Mouse (Mus musculus): Measurements from ENCODE around the gene Trmt10a.

Gene Trmt10a

DNA sequence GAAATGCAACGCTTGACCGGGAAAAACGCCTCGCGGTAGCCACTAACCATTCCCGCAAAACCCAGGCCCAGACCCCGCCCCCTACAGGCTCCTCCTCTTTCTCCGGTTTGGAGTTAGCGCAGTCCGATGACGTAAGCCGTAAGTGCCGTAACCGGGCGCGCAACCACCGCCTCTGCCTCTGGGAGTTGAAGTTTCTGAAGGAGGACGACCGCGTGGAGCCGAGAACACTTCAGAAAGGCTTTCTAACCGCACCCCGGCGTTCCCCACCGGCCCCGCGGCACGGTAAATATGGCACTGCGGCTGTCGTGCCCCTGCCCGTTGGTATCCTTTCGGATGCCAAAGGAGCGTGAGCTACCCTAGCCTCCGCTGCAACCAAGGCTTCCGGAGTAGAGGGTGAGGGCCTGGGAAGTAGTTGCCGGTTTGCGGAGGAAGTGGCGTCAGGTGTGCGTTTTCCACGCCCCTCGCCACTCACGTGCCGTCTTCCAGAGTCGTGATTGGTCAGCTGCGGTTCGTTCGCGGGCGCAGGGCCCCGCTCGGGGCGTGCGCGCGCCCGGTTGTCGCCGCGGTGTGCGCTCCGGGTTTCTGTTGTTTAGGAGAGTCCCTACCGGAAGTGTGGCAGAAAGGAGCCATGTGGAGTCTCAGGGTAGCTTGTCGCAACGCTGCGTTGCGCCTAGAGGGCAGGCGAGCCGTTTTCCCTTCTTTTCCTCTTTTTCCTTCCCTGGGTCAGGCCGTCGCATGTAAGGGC is at the start of gene Trmt10a:
Trmt10a (plus strand) TSS at position 134 of the 745 bp plus-strand sequence.
- in situ Hi-C loops (cut with MboI, MseI), result no loop called here

- in situ Hi-C loops (cut with MboI, MseI), result no loop called here
These were observed 47.9 kb upstream of the Trmt10a start for GRCm38 (mm10) chr3:138095301-138095700.

DNA sequence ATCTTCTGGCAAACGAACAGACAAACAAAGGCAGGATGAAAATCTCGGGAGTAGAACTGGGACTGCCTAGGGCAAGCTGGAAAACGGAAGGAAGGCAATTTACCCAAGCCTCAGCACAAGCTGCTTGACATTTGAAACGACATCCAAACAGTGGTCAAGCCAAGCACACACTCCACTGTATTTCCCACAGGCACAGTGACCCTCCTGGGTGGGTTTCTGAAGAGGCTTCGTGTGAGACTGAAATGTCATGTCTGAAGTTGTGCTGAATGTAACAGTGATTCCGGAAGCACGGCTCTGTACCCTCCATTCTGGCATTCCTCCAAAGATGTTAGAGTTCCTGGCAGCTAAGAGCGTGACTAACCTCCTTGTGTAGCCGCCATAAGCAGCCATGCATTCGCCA is 47.5 kb upstream of the Trmt10a start:
- in situ Hi-C loops (cut with MboI, MseI), result no loop called here

GRCm38 (mm10) chr3:138096263-138097028 is 46.8 kb upstream of the Trmt10a start:
- in situ Hi-C loops (cut with MboI, MseI), result no loop called here

- in situ Hi-C loops (cut with MboI, MseI), result no loop called here
These were observed 45.5 kb upstream of the Trmt10a start for GRCm38 (mm10) chr3:138097718-138098117.

DNA sequence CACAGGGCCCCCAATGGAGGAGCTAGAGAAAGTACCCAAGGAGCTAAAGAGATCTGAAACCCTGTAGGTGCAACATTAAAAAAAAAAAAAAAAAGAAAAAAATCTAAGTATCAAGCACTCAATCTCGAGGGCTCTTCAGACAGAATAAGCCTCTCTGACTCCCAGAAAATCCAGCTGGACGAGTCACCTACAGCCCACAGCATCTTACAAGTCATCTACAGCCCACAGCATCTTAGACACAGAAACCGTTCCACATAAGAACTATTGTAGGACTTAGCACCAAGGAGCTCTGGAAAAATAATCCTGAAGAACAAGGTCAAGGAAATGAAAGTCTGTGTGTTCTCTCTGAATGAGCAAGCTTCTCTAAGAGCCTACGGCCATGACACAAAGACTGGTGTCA is 41.3 kb upstream of the Trmt10a start:
- in situ Hi-C loops (cut with MboI, MseI), result no loop called here

DNA sequence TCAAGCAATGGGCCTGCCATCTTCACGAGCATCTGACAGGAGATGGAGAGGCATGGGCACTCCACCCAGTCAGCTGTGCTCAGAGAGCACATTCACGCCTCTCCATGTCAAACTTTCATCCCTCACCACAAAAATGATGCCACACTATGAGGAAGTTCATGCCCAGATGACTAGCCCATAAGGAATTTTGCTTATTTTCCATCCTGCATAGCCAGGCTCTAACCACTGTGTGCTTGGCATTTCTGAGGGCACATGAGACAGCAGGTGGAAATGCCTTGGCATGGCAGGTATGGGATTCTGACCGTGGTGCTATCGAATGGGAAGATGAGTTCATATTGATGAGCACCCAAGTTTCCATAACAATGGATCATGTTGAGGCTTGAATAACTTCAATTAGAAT is 39.6 kb upstream of the Trmt10a start:
- in situ Hi-C loops (cut with MboI, MseI), result no loop called here

DNA sequence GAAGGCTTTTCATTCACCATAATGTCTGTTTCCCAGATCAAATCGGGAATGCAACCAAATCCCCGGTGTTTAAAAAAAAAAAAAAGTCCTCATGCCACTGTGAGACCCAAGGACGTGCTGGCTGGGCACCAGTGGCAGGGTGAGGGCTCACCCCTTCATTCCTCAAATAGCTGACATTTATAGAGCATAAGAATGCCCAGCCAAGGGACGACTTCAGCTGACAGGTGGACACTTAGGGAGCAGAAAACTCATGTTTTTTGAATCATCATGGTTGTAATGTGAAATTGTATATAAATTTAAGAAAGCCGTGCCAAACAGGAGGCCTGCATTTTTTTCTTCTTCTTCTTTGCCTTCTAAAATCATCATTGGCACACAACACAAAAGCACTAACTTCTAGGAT is 38.2 kb upstream of the Trmt10a start:
- in situ Hi-C loops (cut with MboI, MseI), result no loop called here

GRCm38 (mm10) chr3:138106887-138107286 is 36.4 kb upstream of the Trmt10a start:
- in situ Hi-C loops (cut with MboI, MseI), result no loop called here

- in situ Hi-C loops (cut with MboI, MseI), result no loop called here
These were observed 32.1 kb upstream of the Trmt10a start for GRCm38 (mm10) chr3:138110910-138111782.

GRCm38 (mm10) chr3:138114106-138114505 is 29.1 kb upstream of the Trmt10a start:
- in situ Hi-C loops (cut with MboI, MseI), result no loop called here

DNA sequence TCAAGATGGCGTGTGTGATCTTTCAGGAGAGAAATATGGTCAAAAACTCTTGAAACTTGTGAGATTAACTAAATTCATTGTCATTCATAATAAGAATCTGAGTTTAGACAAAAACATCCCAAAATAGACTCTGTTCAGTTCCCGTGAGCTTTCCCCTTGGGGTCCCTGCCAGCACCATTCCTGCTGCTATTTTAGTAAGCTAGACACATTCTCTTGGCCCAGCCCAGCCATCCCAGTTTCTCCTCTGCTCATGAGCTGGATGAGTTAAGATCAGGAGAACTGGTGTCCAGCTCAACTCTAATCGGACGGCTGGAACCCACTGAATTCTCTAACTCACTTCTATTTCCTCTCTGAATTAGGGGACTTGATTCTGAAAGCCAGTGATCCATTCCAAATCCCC is 26.4 kb upstream of the Trmt10a start:
- in situ Hi-C loops (cut with MboI, MseI), result no loop called here

GRCm38 (mm10) chr3:138118392-138118791 is 24.9 kb upstream of the Trmt10a start:
- in situ Hi-C loops (cut with MboI, MseI), result no loop called here

DNA sequence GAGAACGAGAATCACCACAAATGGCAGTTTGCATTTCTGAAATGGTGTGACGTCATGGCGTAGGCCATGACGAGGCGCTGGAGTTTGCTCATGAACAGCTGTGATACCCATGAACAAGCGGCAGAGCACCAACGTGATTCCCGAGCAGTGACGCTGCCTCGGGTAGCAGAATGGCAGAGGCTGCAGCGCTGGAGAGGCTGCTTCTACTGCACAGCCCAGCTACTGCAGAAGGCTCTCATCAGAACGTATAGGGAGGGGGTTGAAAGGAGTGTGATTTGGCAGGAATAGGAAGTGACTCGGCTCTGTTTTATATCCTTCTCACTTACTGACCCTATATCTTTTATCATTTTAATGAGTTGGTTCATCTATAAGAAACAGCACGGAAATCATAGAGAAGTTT is 24.4 kb upstream of the Trmt10a start:
- in situ Hi-C loops (cut with MboI, MseI), result no loop called here

- in situ Hi-C loops (cut with MboI, MseI), result no loop called here
These were observed 23.7 kb upstream of the Trmt10a start for GRCm38 (mm10) chr3:138119444-138120105.

DNA sequence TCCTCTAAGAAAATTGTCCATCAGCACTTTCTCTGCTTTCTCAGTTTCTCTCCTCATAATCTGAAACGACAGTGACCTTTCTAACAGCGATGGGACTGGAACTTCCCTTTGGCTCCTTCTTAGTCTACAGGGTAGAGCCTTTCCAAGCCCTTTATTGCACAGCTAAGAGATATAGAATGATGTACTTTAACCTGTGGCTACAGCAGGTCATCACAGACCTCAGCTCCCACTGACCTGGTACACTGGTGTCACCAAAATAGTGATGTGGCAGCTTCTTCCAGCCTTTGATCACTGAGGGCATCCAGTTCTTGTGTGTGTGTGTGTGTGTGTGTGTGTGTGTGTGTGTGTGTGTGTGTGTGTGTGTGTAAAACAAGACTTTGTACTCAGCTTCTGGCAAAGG is 21.8 kb upstream of the Trmt10a start:
- in situ Hi-C loops (cut with MboI, MseI), result no loop called here

DNA sequence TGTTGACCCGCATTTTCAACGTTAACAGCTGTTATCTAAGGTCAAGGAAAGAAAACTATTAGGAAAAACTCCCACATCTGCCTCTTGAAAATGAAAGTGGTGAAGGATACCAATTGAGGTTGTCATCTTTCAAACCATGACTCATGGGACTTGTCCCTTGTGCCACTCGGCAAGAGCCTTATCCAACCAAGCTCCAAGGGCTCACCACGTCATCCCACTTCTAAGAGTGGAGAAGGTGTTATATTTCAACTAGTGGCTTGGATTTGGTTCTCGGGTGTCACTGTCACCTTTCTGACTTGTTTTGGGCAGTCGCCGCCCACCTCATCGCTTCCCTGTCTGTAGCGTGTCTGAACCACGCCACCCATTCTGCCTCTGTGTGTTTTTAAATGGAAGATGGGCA is 19.4 kb upstream of the Trmt10a start:
- in situ Hi-C loops (cut with MboI, MseI), result no loop called here

GRCm38 (mm10) chr3:138129110-138129509 is 14.1 kb upstream of the Trmt10a start:
- in situ Hi-C loops (cut with MboI, MseI), result no loop called here

DNA sequence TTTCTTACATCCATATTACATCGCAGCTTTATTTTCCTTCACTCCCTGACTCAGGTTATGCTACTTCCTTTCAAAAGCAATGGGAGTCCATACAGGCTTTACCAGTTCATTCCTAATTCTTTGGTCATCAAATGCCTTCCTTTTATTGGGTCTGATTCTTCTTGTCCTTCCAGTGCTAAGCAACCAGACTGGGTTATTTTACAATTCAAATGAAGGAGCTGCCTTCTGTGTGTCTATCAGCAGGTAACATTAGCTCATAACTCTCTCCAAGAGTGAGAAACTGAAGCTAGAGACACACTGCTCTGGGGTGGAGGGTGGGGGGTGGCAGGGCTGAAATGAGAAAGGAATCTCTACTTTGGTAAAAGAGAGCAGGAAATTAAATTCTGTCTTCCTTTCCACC is 12.6 kb upstream of the Trmt10a start:
- in situ Hi-C loops (cut with MboI, MseI), result no loop called here

DNA sequence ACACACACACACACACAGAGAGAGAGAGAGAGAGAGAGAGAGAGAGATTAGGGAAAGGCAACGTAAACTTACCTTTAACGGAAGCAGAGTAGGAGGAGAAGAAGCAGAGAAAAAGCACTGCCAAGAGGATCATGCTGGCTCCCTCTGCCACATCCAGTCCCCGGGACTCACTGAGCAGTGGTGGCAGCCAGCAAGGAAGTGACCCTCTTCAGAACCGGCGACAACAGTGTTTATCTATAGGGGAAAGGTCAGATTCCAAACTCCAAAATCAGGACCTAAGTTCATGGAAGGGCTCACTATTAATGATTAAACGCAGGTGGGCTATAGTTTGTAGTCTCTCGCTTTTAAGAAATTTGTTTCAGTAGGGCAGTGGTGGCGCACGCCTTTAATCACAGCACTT is 12.1 kb upstream of the Trmt10a start:
- in situ Hi-C loops (cut with MboI, MseI), result no loop called here

- in situ Hi-C loops (cut with MboI, MseI), result no loop called here
These were observed 9.8 kb upstream of the Trmt10a start for GRCm38 (mm10) chr3:138133463-138133862.

DNA sequence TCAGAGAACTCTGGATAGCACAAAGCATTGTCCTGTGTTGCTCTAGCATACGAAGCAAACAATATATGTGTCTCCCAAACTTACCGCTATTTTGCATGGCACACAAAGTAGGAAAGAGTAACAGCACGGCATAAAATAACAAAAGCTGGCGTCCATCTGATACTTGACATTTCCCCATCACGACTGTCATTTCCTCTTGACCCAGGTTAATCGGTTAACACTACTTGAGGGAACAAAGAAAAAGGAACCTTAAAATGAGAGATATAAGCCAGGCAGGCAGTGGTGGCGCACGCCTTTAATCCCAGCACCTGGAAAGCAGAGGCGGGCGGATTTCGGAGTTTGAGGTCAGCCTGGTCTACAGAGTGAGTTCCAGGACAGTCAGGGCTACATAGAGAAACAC is 9.3 kb upstream of the Trmt10a start:
- in situ Hi-C loops (cut with MboI, MseI), result no loop called here

Data from T-helper 1 cell (primary cell).